Mouse (Mus musculus) cerebellum, adult 11 months (tissue): ENCODE data around the gene Mlf2.
"Not testable (repeated sequence)": the region's sequence is repeated elsewhere in the genome, so short reads cannot be mapped to it uniquely, and the experiment has no call there.

Experiments
- DNase-seq: peaks from one replicate; pipeline ENCODE4 v3.0.0; 2022

Gene Mlf2

GRCm38 (mm10) chr6:124930754-124931524, at the start of gene Mlf2:
Gene Mlf2, plus strand, starts transcription at chr6:124931386.
- DNase-seq = peak; percentile 99

GRCm38 (mm10) chr6:124881821-124882220, 49.4 kb upstream of the Mlf2 start:
- DNase-seq = no peak

- no peak for DNase-seq
Observed at GRCm38 (mm10) chr6:124883351-124883750, 47.8 kb upstream of the Mlf2 start.

DNA sequence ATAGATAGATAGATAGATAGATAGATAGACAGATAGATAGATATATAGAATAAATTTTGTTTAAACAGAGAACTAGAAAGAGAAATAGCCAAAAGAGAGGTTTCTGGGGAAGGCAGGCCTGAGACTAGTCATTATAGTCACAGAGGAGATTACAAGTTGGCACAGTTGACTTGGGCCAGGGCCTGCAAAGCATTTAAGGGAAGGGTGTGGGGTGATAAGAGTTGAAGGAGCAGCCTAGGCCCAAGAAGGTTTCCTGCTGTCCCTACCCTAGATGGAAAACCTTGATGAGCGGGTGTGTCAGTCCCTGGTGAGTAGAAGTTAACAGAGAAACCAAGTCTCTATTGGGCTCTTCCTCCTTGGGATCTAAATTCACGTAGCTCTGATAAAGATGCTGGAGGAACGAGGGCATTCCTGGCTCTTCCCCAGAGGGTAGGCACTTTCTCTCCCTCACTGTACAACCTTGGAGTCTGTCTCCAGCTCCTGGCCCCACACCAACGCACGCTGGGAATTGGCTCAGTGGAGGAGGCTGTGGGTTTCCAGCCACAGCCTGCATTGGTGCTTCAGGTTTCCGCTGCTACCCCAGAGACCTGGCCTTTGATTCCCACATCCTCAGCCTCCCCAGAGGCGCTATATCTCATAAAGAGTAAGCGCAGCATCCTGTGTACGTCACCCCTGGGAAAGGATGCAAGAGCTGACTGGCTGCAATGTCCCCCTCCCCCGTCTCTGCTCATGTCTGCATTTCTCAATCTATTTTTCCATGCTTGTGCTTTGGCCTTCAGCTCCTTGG, 46.3 kb upstream of the Mlf2 start:
- peak; percentile 79 for DNase-seq

GRCm38 (mm10) chr6:124885956-124886381, 45.2 kb upstream of the Mlf2 start:
- DNase-seq = no peak

DNA sequence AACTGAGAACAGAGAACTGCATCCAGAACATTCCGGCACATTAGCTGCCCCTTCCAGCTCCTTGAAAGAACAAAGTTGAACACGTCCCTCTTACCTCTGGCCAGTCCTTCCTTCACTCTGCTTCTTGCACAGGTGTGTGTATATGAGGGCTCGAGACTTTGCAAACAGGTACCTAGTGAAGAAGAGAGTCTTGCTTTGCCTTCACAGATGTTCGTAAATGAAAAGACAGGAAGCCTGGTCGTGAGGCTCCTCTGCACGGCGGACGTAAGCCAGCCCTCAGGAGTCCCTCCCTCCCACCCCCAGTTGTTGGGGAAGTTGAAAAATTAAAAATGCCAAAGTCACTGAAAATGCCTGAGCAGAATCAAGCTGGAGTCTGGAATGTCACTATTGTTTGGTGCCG, 43.2 kb upstream of the Mlf2 start, which contains the start of gene Cd4:
TSS of gene Cd4 (minus strand) at position 236 of the 400 bp plus-strand sequence.
- DNase-seq = no peak

DNA sequence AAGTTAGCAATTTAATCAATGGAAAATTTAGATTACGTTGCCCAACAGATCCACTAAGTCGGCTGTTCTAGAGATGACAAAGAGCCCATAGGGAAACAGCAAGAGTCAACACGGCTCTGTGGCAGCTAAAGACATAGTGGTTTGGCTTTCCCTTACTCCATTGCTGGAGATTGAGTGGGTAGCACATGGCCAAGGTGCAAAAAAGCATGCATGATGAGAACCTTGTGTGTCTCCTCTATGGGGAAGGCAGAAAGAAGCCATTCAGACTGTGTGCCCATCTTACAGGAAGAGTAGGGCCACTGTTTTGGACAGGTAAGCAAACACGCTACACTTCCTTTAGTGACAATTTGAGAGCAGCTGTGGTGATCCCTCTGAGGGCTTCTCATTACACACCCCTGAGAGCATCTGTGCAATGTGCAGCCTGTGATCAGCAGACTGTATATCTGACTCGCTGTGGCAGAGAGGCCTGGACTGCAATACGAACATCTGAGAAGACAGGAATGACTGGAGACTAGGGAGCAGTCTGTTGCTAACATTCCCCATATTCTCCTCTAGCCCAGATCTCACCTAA, 42.5 kb upstream of the Mlf2 start:
- DNase-seq = no peak

GRCm38 (mm10) chr6:124890997-124891396, 40.2 kb upstream of the Mlf2 start:
- no peak for DNase-seq

GRCm38 (mm10) chr6:124894113-124894512, 37.1 kb upstream of the Mlf2 start:
- not testable (repeated sequence) for DNase-seq

DNA sequence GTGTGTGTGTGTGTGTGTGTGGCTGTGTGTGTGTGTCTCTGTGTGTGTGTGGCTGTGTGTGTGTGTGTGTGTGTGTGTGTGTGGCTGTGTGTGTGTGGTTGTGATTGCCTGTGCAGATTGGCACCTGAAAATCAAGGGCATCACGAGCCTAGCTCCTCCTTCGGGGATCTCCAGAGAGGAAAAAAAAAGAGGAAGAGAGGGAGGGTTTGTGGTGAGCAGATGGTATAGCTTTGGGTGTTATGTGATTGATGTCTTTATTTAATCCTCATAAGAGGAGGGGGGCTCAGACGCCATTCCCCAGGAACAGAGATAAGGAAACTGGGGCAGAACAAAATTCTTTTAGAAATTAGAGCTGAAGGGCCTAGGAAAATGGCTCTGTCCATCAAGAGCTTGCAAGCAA, 32.8 kb upstream of the Mlf2 start:
- DNase-seq = no peak

GRCm38 (mm10) chr6:124900056-124900800, 31.0 kb upstream of the Mlf2 start:
- no peak for DNase-seq

- no peak for DNase-seq
Observed at GRCm38 (mm10) chr6:124900801-124901480, 30.2 kb upstream of the Mlf2 start.

- DNase-seq = no peak
Observed at GRCm38 (mm10) chr6:124901851-124902250, 29.3 kb upstream of the Mlf2 start.

DNA sequence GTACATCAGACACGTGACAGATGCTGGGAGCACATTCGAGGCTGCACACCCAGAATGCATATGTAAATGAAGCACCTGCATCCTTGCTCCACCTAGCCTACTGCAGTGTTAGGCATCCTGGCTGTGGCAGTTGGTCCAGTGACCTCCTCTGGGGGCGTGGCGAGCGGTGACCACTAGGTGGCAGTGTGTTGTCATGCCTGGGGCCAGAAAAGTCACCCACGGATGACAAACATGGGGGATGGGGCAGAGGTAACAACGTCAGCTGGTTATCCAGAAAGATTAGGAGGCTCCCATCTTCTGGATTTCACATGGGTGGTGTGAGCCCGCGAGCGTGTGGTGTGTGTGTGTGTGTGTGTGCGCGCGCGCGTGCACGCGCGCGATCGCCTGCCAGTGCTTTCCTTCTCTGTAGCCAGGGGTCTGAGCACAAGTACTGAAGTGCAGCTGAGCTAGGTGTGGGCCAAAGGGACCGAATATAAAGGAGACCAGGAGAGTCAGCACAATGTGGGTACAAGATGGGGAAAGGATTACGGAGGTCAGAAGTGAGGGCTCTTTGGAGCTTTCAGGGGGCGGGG, 27.5 kb upstream of the Mlf2 start:
- peak; percentile 98 for DNase-seq

DNA sequence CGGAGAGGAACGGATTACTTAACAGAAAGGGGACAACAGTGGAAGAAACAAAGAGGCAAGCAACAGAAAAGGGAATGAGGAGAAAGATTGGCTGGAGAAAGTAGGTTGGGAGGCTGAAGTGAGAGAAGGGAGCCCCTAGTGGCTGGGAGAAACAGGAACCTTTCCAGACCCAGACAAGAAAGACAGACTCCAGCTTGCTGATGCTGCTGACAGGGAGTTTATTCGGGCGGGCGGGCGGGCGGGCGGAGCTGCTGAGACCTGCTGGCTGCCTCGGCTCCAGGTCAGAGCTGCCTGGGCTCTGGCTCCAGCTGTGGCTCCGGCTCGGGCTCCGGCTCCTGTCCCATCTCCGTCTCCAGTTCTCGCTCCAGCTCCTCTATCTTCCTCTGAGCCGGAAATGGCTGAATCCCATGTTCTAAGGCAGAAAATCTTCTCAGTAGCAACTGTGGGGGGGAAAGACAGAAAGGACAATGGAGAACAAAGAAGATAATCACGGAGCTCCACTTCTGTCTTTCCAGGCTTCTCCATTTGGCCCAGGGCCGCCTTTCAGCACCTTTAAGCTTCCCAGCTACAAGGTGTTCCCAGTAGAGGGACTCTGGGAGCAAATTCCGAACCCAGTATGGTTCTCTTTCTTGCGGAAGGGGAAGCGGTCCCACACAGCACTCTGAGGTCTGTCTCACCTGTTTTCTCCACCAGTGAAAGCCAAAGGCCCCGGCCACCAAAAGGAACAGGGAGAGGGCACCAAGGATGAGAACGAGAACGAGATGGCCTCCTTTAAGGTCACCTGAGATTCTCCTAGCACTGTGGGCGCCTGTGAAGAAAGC, 26.8 kb upstream of the Mlf2 start:
- DNase-seq = peak; percentile 71

GRCm38 (mm10) chr6:124904991-124905860, 26.0 kb upstream of the Mlf2 start:
- DNase-seq = no peak

DNA sequence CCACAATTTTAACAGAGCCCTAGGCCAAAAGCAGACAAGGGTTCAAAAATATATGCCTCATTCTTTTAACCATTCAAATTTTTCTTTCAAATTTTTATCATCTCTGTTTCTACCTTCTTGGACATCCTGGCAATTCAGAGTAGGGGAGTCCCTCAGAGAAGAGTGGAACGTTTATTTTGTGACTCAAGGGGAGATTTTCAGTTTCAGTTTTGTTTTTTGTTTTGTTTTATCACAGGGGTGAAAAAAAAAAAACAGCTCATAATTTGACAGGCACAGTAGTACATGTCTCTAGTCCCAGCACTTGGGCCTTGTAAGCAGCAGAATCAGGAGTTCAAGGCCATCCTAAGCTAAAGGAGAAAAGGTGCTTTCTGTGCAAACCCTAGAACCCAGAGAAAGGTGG, 23.4 kb upstream of the Mlf2 start:
- DNase-seq = no peak

DNA sequence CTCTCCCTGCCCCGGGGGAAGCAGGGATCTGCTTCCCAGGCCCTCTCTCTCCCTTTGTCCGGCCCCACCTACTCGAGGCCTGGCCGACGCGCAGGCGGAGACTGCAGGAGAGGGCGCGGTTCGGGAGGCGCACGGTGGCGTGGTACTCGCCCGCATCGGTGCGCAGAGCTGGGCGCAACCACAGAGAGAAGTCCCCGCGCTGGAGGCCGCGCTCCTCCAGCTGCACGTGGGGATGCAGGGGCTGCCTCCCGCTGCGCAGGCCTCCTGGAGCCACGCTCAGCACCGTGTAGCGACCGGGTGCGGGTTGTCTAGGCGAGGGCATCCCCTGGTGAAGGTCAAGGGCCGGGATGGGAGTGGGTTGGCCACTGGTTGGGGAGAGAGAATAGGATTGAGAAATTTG, 21.2 kb upstream of the Mlf2 start:
- peak; percentile 24 for DNase-seq

GRCm38 (mm10) chr6:124911533-124912218, 19.5 kb upstream of the Mlf2 start, which contains the start of gene Lag3:
Gene Lag3, minus strand, starts transcription at chr6:124911705.
- DNase-seq = peak; percentile 7
